Mouse (Mus musculus) left cerebral cortex, adult 2 months (tissue): ENCODE measurements around the gene Nat8l. TPM values are rescaled to one million over a fixed set of nuclear protein-coding genes. Genes with fewer than 3 reads are reported as not detected.

Source experiments
- DNase-seq, 2 experiments: peaks; one replicate each; pipeline ENCODE4 v3.0.0; 2021 to 2022; ENCODE audit warnings: low spot score in 2 of 2, mixed read lengths in 1 of 2; ENCODE audit errors: extremely low spot score in 1 of 2
- H3K27ac ChIP-seq: fragments of 200-600 bp; 2 replicates; pipeline ENCODE4 v1.8.1; 2022
- H3K4me3 ChIP-seq: fragments of 200-600 bp; 2 replicates; pipeline ENCODE4 v1.8.1; 2022
- CTCF ChIP-seq: fragments of 200-600 bp; IDR thresholded peaks from 2 replicates; pipeline ENCODE4 v1.8.1; 2022; ENCODE audit warnings: antibody characterized with exemption, mild to moderate bottlenecking, moderate library complexity
- intact Hi-C: fragments of 180-260 bp; cut with DNase I; formaldehyde crosslinking; loops from one replicate; pipeline ENCODE4 v1.15.1; 2025
- total RNA-seq, 2 experiments: library from RNA; stranded (reverse); gene quantifications; 2 replicates each; pipeline ENCODE4 v1.2.3; 2021

The Nat8l gene
- total RNA-seq, 2 experiments from 2014 or later: 215 to 217 TPM

DNA sequence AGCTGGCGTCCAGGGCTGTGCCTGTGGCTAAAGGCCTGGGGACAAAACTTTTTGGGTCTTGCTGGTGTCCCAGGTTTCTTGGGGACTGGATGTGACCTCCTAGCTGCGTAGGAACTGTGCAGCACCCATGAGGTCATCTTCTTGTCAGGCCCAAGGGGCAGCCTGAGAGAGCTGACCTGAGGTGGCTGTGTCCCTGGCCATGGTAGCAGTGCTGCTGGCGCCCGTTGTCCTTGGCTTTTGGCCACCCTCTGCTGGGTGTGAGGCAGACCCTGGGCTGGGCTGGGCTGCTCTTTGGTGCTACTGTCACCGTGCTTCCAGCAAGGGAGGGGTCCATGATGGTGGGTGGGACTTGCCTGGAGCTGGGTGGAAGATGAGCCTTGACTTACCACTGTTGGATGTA, 8.8 kb downstream of the Nat8l start:
- no peak for TF ChIP-seq CTCF
- no peak for DNase-seq
- intact Hi-C loops: no loop called here
- no peak overlapping the region for H3K4me3 ChIP-seq
- H3K27ac ChIP-seq: no peak overlapping the region

GRCm38 (mm10) chr5:34006832-34007231, 11.0 kb downstream of the Nat8l start:
- intact Hi-C loops: no loop called here
- no peak overlapping the region for H3K27ac ChIP-seq
- no peak for DNase-seq
- H3K4me3 ChIP-seq: no peak overlapping the region
- no peak for TF ChIP-seq CTCF

DNA sequence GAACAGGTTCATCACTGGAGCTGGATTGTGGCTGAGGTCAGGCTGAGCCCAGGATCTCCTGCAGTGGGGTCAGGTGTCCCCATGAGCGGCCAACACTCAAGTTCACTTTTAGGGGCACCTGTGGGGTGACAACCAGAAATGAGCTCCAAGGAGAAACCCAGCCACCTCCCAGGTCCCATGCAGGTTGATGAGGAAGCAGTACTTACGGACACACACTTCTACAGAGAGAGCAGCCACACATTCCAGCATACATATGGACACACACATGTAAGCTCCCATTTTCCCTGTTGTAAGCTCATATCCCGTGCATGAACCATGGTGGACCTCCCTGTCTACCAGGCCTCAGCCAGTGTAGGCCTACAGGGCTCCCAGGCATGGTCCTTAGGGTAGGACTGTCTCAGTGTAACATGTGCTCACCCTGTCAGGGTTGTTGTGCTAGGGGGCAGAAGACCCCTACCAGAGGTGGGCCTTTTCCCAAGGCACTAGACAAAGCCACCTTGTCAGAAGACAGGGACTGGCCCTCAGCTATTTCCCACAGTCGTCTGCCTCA, 11.7 kb downstream of the Nat8l start:
- intact Hi-C loops: no loop called here
- no peak overlapping the region for H3K4me3 ChIP-seq
- no peak for TF ChIP-seq CTCF
- DNase-seq: no peak
- H3K27ac ChIP-seq: no peak overlapping the region

- peak; percentile 31 for TF ChIP-seq CTCF
- intact Hi-C loops: no loop called here
- Histone ChIP-seq H3K4me3 (no peak overlapping the region), H3K27ac (no peak overlapping the region)
- no peak for DNase-seq
Observed at GRCm38 (mm10) chr5:34014652-34015051, 18.9 kb downstream of the Nat8l start.

DNA sequence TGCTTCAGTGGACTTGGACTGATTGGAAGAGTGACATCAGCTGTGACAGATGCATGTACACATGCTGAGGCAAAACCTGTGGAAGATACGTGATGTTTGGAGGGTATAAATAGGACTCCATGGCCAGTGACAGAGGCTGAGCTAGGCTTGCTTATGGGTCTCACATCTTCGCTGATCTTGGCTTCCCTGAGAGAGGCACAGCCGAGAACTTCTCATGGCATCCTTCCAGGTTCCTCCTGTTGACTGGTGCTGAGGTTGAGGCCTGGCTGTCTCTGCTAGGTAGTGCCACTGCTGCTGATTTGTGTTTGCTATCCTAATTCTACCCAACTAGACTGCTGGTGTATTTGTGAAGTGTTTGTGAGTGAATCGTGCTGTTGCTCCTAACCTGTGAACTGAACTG, 23.2 kb downstream of the Nat8l start:
- DNase-seq: no peak
- Histone ChIP-seq H3K27ac (no peak overlapping the region), H3K4me3 (no peak overlapping the region)
- intact Hi-C loops: no loop called here
- TF ChIP-seq CTCF: no peak

DNA sequence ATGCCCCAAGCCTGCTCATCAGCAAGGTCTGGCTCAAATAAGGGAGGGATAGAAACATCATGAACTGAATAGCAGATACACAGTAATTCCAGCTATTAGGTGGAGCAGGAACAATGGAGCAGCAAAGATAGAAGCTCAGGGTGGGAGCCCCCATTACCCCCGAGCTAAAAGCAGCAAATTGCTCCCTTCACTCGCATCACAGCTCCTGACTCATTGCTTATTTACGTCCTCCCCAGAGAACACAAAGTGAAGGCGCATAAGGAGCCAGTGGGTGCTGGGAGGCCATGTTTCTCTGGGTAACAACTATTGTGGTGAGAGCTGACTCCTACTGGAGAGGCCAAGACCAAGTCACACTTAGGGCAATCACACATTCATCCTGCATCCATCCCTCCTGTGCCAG, 34.3 kb downstream of the Nat8l start:
- H3K27ac ChIP-seq: no peak overlapping the region
- no peak for DNase-seq
- TF ChIP-seq CTCF: no peak
- intact Hi-C loops: no loop called here
- no peak overlapping the region for H3K4me3 ChIP-seq

GRCm38 (mm10) chr5:34031022-34031421, 35.2 kb downstream of the Nat8l start:
- DNase-seq: no peak
- no peak for TF ChIP-seq CTCF
- no peak overlapping the region for H3K27ac ChIP-seq
- no peak overlapping the region for H3K4me3 ChIP-seq
- intact Hi-C loops: no loop called here

GRCm38 (mm10) chr5:34032520-34032919, 36.7 kb downstream of the Nat8l start:
- no peak overlapping the region for H3K4me3 ChIP-seq
- DNase-seq: no peak
- H3K27ac ChIP-seq: no peak overlapping the region
- TF ChIP-seq CTCF: no peak
- intact Hi-C loops: no loop called here

Other genes with a start within 250 kb of the Nat8l start
- gene Letm1, start 213.2 kb upstream of the Nat8l start, total RNA-seq: 100 to 1,000 TPM in 1 of 2 experiments, 10 to 100 TPM in 1; 98.0 to 103 TPM
- 100 to 1,000 TPM; 150 to 155 TPM for gene Nsd2, start 175.3 kb upstream of the Nat8l start, total RNA-seq
- 10 to 100 TPM; 20.9 to 23.4 TPM for gene Nelfa, start 59.6 kb upstream of the Nat8l start, total RNA-seq
- 10 to 100 TPM; 77.4 to 86.2 TPM for gene Gm1673, start 12.6 kb upstream of the Nat8l start, total RNA-seq
- gene Poln, start 173.5 kb downstream of the Nat8l start, total RNA-seq: 1 to 10 TPM; 2.1 to 2.3 TPM
- 1 to 10 TPM; 7.7 to 8.5 TPM for gene Haus3, start 173.5 kb downstream of the Nat8l start, total RNA-seq
- gene Mxd4, start 191.7 kb downstream of the Nat8l start, total RNA-seq: 10 to 100 TPM; 82.6 to 91.1 TPM